Mouse (Mus musculus) myocyte (in vitro differentiated cells): Measurements from ENCODE around the gene Klk14. TPM values are rescaled to one million over a fixed set of nuclear protein-coding genes. Genes with fewer than 3 reads are reported as not detected.

Source experiments
- H3K27me3 ChIP-seq: one replicate; pipeline ENCODE4 v1.6.1; 2011; ENCODE audit not compliant: control insufficient read depth, insufficient read depth, insufficient read length
- H3K36me3 ChIP-seq: one replicate; pipeline ENCODE4 v1.6.1; 2011; ENCODE audit not compliant: control insufficient read depth, insufficient read depth
- H3K4me2 ChIP-seq: one replicate; pipeline ENCODE4 v1.6.1; 2011; ENCODE audit warnings: low read depth, control low read depth
- H3K4me3 ChIP-seq: one replicate; pipeline ENCODE4 v1.5.1; 2011; ENCODE audit warnings: mild to moderate bottlenecking, control low read depth, moderate library complexity
- H3K79me2 ChIP-seq: one replicate; pipeline ENCODE4 v1.6.1; 2011; ENCODE audit not compliant: control insufficient read depth, insufficient read depth
- H3ac ChIP-seq: one replicate; pipeline ENCODE4 v1.6.1; 2011; ENCODE audit not compliant: control insufficient read depth, insufficient read length
- CEBPB ChIP-seq: IDR thresholded peaks from 2 replicates; pipeline ENCODE4 v1.6.1; 2011; ENCODE audit warnings: mild to moderate bottlenecking, moderate library complexity; ENCODE audit not compliant: poor library complexity, insufficient read depth, severe bottlenecking
- polyA plus RNA-seq: library from polyadenylated mRNA; unstranded; fragments of >200 nt; fragmentation: generic; extraction: Trizol; gene quantifications from one replicate; pipeline ENCODE4 v1.2.1, GENCODE M21; 2012; ENCODE audit warnings: missing spikeins

Gene Klk14
- polyA plus RNA-seq, 1 experiment, result not detected

DNA sequence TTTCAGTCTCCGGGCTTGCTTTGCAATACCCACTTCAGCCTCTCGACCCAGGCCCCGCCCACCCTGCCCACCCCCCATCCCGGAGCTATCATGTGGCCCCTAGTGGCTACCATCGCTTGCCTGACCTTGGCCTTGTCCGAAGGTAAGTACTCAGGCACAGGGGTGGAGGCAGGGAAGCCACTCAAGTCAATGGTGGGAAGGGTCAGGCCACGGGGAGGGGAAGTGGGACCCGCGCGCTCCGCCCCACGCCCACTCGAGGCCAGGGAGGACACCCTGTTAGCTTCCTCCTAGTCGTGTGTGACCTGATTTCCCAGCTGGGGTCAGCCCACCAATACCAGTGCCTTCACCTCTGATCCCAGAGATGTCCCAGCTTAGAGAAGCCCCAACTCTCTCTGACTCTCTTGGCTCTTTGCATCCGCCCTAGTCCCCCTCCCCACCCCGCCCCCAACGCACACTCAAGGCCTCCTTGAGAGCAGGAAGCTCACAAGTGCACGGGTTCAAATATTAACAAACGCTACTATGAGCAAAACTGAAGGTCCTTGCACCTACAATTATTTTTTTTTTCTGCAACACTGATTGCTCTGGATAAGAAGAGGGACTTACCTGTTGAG, 23.6 kb downstream of the Klk14 start:
- Histone ChIP-seq H3K79me2 (no peaks in the 10 kb centered on the region), H3K4me2 (no peak overlapping the region), H3K36me3 (no peaks in the 10 kb centered on the region), H3K4me3 (no peak overlapping the region), H3ac (no peak overlapping the region), H3K27me3 (peaks cover 6% of the 10 kb centered on the region)
- TF ChIP-seq CEBPB, result no peak

Other genes with a start within 250 kb of the Klk14 start
- gene Cldnd2, start 249.6 kb upstream of the Klk14 start, polyA plus RNA-seq, result not detected
- gene Etfb, start 246.3 kb upstream of the Klk14 start, polyA plus RNA-seq, result 244 TPM
- gene Gm45233, start 246.3 kb upstream of the Klk14 start, polyA plus RNA-seq, result 0.12 TPM
- 0.73 TPM for gene Vsig10l, start 227.3 kb upstream of the Klk14 start, polyA plus RNA-seq
- 4.9 TPM for gene Iglon5, start 200.3 kb upstream of the Klk14 start, polyA plus RNA-seq
- gene 4931406B18Rik, start 184.5 kb upstream of the Klk14 start, polyA plus RNA-seq, result not detected
- gene Cd33, start 146.0 kb upstream of the Klk14 start, polyA plus RNA-seq, result 0.02 TPM
- gene Zfp658, start 128.2 kb upstream of the Klk14 start, polyA plus RNA-seq, result 0.72 TPM
- 2.8 TPM for gene Zfp719, start 110.8 kb upstream of the Klk14 start, polyA plus RNA-seq
- not detected for gene Zfp819, start 83.2 kb upstream of the Klk14 start, polyA plus RNA-seq
- gene Ceacam18, start 55.7 kb upstream of the Klk14 start, polyA plus RNA-seq, result not detected
- not detected for gene Siglece, start 30.3 kb upstream of the Klk14 start, polyA plus RNA-seq
- 9.9 TPM for gene Ctu1, start 18.4 kb upstream of the Klk14 start, polyA plus RNA-seq
- not detected for gene Klk13, start 22.1 kb downstream of the Klk14 start, polyA plus RNA-seq
- 0.05 TPM for gene Klk12, start 78.5 kb downstream of the Klk14 start, polyA plus RNA-seq
- 0.56 TPM for gene Klk11, start 84.2 kb downstream of the Klk14 start, polyA plus RNA-seq
- 1.1 TPM for gene Klk10, start 90.6 kb downstream of the Klk14 start, polyA plus RNA-seq
- gene Klk9, start 101.5 kb downstream of the Klk14 start, polyA plus RNA-seq, result not detected
- not detected for gene Klk8, start 107.2 kb downstream of the Klk14 start, polyA plus RNA-seq
- not detected for gene Klk7, start 120.9 kb downstream of the Klk14 start, polyA plus RNA-seq
- gene Klk6, start 134.1 kb downstream of the Klk14 start, polyA plus RNA-seq, result not detected
- not detected for gene Klk5, start 151.6 kb downstream of the Klk14 start, polyA plus RNA-seq
- 0.22 TPM for gene Klk4, start 190.7 kb downstream of the Klk14 start, polyA plus RNA-seq
- gene Klk15, start 243.3 kb downstream of the Klk14 start, polyA plus RNA-seq, result not detected